Mouse (Mus musculus) liver, adult 2 months (tissue): ENCODE measurements around the gene Tcte2. TPM values are rescaled to one million over a fixed set of nuclear protein-coding genes. Genes with fewer than 3 reads are reported as not detected.

Experiments
- DNase-seq: peaks from one replicate; pipeline ENCODE4 v3.0.0-alpha.2; 2011; ENCODE audit warnings: low read depth, low spot score; ENCODE audit errors: extremely low read depth
- H3K27ac ChIP-seq: fragments of 200-500 bp; replicated peaks from 2 replicates; pipeline ENCODE4 v1.5.1; 2012; ENCODE audit warnings: low read depth, mild to moderate bottlenecking, control low read depth, inconsistent platforms, low read length; ENCODE audit not compliant: insufficient read depth
- H3K27me3 ChIP-seq: fragments of 200-500 bp; 2 replicates; pipeline ENCODE4 v1.6.1; 2012; ENCODE audit warnings: mild to moderate bottlenecking, moderate library complexity, low read length, inconsistent platforms; ENCODE audit not compliant: control insufficient read depth, insufficient read depth
- H3K36me3 ChIP-seq: fragments of 200-500 bp; 2 replicates; pipeline ENCODE4 v1.6.1; 2012; ENCODE audit warnings: low read length, inconsistent platforms; ENCODE audit not compliant: control insufficient read depth, insufficient read depth
- H3K4me1 ChIP-seq: fragments of 200-500 bp; 2 replicates; pipeline ENCODE4 v1.6.1; 2011; ENCODE audit warnings: low read length; ENCODE audit not compliant: control insufficient read depth, insufficient read depth
- H3K4me3 ChIP-seq: fragments of 200-500 bp; 2 replicates; pipeline ENCODE4 v1.5.1; 2011; ENCODE audit warnings: low read depth, mild to moderate bottlenecking, control low read depth, low read length, moderate library complexity; ENCODE audit not compliant: insufficient read depth
- H3K79me2 ChIP-seq: fragments of 200-500 bp; 2 replicates; pipeline ENCODE4 v1.6.1; 2012; ENCODE audit warnings: inconsistent platforms, mild to moderate bottlenecking, low read length, moderate library complexity; ENCODE audit not compliant: control insufficient read depth, insufficient read depth
- H3K9ac ChIP-seq: fragments of 200-500 bp; 2 replicates; pipeline ENCODE4 v1.6.1; 2012; ENCODE audit warnings: low read depth, mild to moderate bottlenecking, control low read depth, inconsistent platforms, low read length
- CTCF ChIP-seq: fragments of 200-500 bp; IDR thresholded peaks from 2 replicates; pipeline ENCODE4 v1.5.1; 2011; ENCODE audit warnings: low read depth, low read length, control low read depth
- POLR2A ChIP-seq: fragments of 200-500 bp; IDR thresholded peaks from 2 replicates; pipeline ENCODE4 v1.6.1; 2011; ENCODE audit warnings: low read length, control low read depth; ENCODE audit not compliant: insufficient read depth; ENCODE audit errors: extremely low read depth
- WGBS: fragments of 180-500 bp; shearing (Covaris S2); methylation state at CpG from one replicate; pipeline ENCODE4 v1.1.7; 2018; 5-methylcytosine and 5-hydroxymethylcytosine counted together
- polyA plus RNA-seq: library from polyadenylated mRNA; depleted of rRNA; stranded (reverse); fragments of >200 nt; gene quantifications from 2 replicates; pipeline ENCODE4 v1.2.3, GENCODE M21; 2012; rRNA removed
- total RNA-seq: library from RNA; depleted of rRNA; stranded (reverse); fragments of >200 nt; gene quantifications from 2 replicates; pipeline ENCODE4 v1.2.3, GENCODE M21; 2014; rRNA removed

Gene Tcte2
- total and polyA plus RNA-seq, 2 experiments = 0.94 to 1.5 TPM

GRCm38 (mm10) chr17:13663386-13664166 is 98.0 kb downstream of the Tcte2 start:
- no peaks in the 10 kb centered on the region for H3K79me2 ChIP-seq
- H3K4me3 ChIP-seq = no peak overlapping the region
- no peaks in the 10 kb centered on the region for H3K27me3 ChIP-seq
- DNase-seq = peak; percentile 46
- H3K4me1 ChIP-seq = peaks cover 14% of the 10 kb centered on the region
- TF ChIP-seq CTCF (no peak), POLR2A (no peak)
- no peaks in the 10 kb centered on the region for H3K36me3 ChIP-seq
- 61% methylated on average over 13 of the region's 13 CpGs for WGBS
- no peak overlapping the region for H3K9ac ChIP-seq
- no peak overlapping the region for H3K27ac ChIP-seq

Other genes with a start within 250 kb of the Tcte2 start
- 40.9 and 41.3 TPM in 2 replicates for gene Afdn, start 1.3 kb downstream of the Tcte2 start, total RNA-seq
- gene Afdn, start 1.3 kb downstream of the Tcte2 start, polyA plus RNA-seq = 13.4 and 15.9 TPM in 2 replicates
- gene Gm7168, start 186.5 kb upstream of the Tcte2 start, total RNA-seq = not detected in 2 replicates
- not detected in 2 replicates for gene Gm7168, start 186.5 kb upstream of the Tcte2 start, polyA plus RNA-seq
- gene Gm7356, start 241.9 kb upstream of the Tcte2 start, total RNA-seq = not detected in 2 replicates
- not detected in 2 replicates for gene Gm7356, start 241.9 kb upstream of the Tcte2 start, polyA plus RNA-seq